Mouse (Mus musculus) testis, adult 2 months (tissue): ENCODE data around the gene Pcsk2.

Experiments
- CTCF ChIP-seq: fragments of 200-500 bp; IDR thresholded peaks from 2 replicates; pipeline ENCODE4 v1.5.1; 2012; ENCODE audit warnings: low read depth, mild to moderate bottlenecking, inconsistent platforms, low read length, moderate library complexity; ENCODE audit not compliant: control insufficient read depth, insufficient read depth, insufficient replicate concordance
- POLR2A ChIP-seq: fragments of 200-500 bp; IDR thresholded peaks from 2 replicates; pipeline ENCODE4 v1.6.1; 2012; ENCODE audit warnings: low read depth, mild to moderate bottlenecking, inconsistent platforms, low read length, moderate library complexity; ENCODE audit not compliant: control insufficient read depth

GRCm38 (mm10) chr2:143742436-143742835 is 196.5 kb downstream of the Pcsk2 start:
- TF ChIP-seq CTCF (no peak), POLR2A (no peak)
